Mouse (Mus musculus) left cerebral cortex, postnatal 14 days (tissue): Measurements from ENCODE around the gene Pdpk1. TPM values are rescaled to one million over a fixed set of nuclear protein-coding genes. Genes with fewer than 3 reads are reported as not detected.
"Not testable (repeated sequence)": the region's sequence is repeated elsewhere in the genome, so short reads cannot be mapped to it uniquely, and the experiment has no call there.

Experiments used
- DNase-seq, 2 experiments: peaks; one replicate each; pipeline ENCODE4 v3.0.0; 2021 to 2022; ENCODE audit warnings: low spot score in 2 of 2, mixed read lengths in 1 of 2
- intact Hi-C: fragments of 180-260 bp; cut with DNase I; formaldehyde crosslinking; loops from one replicate; pipeline ENCODE4 v1.15.1; 2025
- total RNA-seq, 2 experiments: library from RNA; stranded (reverse); gene quantifications; 2 replicates each; pipeline ENCODE4 v1.2.3; 2021

Gene Pdpk1
- total RNA-seq, 2 experiments from 2014 or later: 89.4 to 95.5 TPM

DNA sequence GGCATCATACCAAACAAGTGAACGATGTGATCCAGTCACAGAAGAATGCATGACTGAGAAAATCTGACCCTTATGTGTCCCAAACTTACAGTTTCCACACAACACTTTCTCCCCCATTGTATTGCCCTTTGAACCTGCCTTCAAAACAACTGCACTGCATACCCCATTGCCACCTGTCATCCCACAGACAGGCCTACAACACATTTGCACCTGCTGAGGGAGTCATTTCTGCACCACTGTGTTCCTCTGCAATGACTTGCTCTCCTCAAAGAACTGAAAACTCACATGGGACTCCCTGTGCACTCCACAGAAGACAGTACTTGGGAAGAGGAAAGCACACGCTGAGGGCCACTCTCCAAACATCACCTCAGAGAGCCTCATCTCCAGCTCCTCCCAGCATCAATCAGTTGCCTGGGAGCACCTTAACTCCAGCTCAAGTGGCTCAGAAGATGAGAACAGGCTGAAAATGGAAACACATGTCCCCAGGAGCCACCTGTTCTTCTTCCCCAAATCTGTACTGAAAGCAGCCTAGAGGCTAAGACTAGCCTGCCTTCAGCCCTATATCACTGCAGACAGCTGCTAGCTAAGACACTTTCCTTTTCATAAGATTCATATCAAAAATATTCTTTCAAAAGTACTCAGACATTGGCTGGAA, 13.4 kb downstream of the Pdpk1 start:
- no peak for DNase-seq
- intact Hi-C loops: no loop called here

DNA sequence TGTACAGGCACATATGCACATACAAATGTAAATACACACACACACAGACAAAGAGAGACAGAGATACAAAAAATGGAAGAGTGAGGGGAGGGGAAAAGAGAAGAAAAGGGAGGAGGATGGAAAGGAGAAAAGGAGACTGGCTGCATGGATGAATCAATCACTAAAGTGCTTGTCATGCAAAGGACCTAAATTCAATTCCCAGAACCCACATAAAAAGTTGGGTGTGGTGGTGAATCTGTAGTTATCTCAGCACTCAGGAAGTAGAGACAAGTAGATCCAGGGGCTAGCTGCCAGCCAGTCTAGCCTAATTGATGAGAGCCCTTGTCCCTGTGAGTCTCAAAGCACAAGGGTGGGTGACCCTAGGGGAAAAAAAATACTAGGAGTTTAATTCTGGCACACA, 16.7 kb downstream of the Pdpk1 start:
- intact Hi-C loops: no loop called here
- DNase-seq: no peak

DNA sequence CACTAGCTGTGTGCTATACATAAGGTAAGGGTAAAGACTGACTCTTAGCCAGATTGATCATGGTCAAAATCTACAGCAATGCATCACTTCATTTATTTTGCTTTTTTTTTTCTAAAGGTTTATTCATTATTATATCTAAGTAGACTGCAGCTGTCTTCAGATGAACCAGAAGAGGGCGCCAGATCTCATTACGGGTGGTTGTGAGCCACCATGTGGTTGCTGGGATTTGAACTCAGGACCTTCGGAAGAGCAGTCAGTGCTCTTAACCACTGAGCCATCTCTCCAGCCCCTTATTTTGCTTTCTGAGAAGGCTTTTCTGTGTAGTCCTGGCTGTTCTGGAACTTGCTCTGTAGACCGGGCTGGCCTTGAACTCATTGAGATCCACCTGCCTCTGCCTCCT, 17.8 kb downstream of the Pdpk1 start:
- intact Hi-C loops, DNase-seq: not testable (repeated sequence)

DNA sequence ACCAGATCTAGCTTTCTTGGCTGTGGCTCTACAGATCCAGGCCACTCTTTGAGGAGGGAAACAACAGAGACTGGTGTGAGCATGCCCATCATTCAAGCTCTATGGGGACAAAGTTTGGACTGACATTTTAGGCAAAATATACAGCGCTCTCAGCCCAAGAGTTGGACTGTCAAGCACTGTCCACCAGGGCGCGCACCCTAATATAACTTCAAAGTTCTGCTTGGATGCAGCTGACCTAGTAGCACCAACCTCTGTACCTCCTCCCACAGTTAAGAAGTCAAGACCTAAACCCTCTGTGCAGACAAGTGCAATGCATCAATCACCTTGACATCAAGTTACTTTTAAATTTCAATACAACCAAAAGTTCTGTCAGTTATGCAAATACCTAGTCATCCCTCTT, 19.2 kb downstream of the Pdpk1 start:
- intact Hi-C loops: no loop called here
- no peak for DNase-seq

DNA sequence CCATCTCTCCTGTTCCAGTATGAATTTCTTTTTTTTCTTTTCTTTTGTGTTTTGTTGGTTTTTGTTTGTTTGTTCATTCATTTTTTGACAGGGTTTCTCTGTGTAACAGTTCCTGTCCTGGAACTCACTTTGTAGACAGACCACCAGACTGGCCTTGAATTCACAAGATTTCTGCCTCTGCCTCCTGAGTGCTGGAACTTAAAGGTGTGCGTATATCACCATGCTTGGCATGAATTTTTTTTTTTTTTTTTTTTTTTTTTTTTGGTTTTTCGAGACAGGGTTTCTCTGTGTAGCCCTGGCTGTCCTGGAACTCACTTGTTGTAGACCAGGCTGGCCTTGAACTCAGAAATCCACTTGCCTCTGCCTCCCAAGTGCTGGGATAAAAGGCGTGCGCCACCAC, 21.5 kb downstream of the Pdpk1 start:
- intact Hi-C loops, DNase-seq: not testable (repeated sequence)

DNA sequence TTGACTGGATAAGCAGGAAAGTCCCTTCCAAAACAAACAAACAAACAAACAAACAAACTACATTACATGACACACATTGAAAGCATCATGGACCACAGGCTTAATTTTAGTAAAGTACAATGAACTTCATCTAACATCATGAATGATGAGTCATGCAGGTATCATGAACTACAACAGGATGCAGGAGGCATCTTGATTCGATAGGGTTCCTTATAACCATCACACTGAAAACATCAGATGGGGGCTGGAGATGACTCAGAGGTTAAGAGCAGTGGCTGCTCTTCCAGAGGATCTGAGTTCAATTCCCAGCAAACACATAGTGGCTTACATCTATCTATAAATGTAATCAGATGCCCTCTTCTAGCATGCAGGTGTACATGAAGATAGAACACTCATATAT, 23.1 kb downstream of the Pdpk1 start:
- intact Hi-C loops: no loop called here
- no peak for DNase-seq

DNA sequence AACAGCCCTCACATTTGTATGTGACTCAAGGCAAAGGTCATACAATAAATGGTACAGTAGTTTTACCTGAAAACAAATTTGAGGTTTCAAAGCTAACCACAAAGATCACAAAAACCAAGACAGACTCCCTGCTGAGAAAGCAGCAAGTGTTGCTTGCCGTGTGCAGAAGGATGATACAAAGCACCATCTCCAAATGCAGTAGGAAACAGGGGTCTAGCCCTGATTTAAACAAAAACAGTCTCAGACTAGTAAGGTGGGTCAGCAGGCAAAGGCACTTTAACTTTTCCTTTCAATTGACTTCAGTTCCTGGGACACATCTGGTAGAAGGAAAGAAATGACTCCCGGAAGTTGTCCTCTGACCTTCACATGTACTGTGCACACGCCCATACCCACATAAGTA, 23.9 kb downstream of the Pdpk1 start:
- intact Hi-C loops: no loop called here
- no peak for DNase-seq

DNA sequence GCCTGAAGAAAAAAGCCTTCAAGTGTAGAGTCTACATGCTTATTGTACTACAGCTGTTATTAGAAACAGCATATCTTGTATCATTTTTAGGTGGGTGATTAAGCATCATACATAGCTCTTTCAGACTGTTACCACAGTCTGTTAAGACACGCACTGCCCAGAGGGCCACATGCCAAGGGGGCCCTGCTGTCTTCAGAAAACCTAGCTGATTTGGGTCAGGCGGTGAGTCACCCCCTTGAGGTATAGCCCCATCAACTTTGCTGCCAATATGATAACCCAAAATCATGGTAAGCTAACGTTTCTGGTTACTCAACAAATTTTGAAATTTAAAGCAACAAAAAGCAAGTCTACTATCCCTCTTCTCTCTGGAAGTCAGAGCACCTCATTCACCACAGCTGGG, 31.3 kb downstream of the Pdpk1 start:
- intact Hi-C loops: no loop called here
- no peak for DNase-seq

DNA sequence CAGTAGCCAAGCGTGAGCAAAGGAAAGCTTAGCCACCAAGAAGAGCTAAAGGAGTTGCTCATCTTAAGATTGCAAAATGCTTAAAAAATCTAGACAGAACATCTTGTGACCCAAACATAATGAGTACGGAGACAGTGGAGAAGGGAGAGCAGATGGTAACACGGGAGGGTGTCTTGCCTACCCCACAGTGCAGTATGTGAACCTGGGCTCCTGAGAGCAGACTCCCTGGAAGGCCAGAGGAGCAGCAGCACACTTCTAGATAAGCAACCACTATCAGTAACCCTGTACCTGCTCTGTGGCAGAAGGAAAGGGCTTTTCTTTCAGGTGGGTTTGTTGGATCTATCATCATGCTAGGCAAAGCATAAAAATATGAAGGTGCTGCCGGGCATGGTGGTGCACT, 37.7 kb downstream of the Pdpk1 start:
- intact Hi-C loops: no loop called here
- DNase-seq: no peak

DNA sequence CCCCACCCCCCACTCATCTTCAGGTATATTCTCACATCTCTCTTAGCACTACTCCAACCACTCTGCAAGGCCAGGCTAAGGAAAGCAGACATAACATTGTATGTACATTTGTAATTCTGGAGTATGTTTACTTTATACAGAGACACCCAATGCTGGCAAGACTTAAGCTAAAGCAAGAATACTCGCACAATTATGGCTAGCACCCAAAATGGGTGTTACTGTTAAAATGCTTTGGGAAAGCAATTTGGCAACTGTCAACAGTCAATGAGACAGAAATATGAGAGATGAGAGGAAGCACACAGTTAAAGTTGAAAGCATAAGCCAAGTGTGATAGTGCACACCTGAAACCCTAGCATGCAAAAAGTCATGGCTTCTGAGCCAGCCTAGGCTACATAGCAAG, 39.5 kb downstream of the Pdpk1 start:
- intact Hi-C loops: no loop called here
- DNase-seq: no peak

DNA sequence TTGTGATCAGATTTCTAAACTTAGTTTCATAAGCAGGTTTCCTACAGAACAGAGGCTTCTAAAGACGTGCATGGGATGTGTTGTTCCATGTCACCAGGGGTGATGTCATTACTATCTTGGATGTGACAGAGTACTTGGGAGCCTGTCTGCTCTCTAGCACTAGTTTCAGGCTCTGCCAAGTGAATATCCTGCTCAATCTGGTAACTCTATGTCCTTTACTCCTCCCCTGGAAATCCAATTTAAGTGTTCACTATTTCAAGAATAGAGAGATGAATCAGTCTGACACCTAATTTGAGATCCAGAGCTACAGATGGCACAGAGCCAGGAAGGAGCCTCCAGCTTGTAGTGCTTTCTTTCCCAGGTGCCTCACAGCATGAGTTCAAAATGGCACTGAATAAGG, 41.8 kb downstream of the Pdpk1 start:
- peak; percentile 59 to 69 for DNase-seq

DNA sequence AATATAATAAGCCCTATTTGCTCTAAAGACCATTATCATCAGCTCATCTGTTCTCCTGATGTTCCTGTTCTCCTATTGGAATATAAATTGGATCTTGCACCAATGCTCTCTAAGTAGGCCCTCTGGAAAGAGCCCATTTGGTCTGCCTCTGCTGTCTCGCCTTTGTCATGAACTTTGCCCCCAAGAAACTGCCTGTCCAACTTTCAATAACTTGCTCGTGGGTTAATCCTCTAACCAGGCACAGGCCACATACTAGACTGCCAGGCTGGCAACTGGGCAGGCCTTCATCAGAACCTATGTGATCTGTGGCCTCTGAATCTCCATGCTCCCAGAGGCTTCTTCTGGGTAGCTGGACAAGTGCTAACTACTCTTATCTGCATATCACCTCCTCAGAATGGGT, 45.6 kb downstream of the Pdpk1 start:
- DNase-seq: no peak
- intact Hi-C loops: no loop called here

More for the DNA sequence above, 41.8 kb downstream of the Pdpk1 start:
- intact Hi-C loops: no loop called here

DNA sequence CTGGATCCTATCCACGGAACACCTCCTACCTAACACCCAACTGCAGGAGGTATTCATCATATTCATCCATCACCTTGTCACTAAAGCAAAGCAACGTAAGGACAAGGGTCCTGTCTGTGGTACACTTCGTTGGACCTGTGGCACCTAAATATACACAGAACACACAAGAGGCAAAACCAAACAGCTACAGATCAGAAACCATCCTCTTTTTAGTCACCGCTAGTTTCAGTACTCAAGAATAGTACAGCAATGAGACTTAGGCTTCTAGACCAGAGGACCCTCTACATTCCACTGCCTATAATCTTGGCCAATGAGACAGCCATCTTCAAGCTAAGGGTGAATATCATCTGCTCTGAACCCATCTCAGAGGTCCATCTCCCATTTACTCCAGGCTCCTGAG, 52.4 kb downstream of the Pdpk1 start:
- intact Hi-C loops: no loop called here
- no peak for DNase-seq

DNA sequence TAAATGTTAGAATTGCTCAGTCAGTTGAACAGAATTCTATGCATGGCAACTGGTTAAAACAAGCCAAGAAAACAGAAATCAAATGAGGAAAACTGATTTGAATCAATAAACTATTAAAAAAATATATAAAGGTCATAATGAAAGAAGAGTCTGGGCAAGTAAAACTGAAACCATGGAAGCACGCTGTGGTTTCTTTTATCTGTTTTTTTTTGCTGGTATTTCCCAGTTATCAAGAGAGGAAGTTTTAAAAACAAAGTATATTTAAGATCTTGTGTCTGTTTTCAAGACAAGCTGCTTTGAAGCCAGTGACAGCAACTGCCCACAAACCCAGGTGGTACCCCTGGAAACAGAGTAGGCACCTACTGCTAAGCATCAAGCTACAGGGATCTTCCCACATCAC, 60.1 kb downstream of the Pdpk1 start:
- DNase-seq: no peak
- intact Hi-C loops: no loop called here

DNA sequence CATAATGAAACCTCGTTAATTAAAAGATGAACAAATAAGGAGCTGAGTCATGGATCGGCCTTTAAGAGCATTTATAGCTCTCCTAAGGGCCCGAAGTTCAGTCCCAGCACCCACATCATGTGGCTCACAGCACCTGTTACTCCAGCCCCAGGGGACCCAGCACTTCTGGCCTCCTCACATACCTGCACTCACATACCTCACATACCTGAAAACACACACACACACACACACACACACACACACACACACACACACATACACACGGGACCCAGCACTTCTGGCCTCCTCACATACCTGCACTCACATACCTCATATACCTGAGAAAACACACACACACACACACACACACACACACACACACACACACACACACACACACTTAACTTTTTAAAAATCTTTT, 64.3 kb downstream of the Pdpk1 start:
- DNase-seq, intact Hi-C loops: not testable (repeated sequence)

DNA sequence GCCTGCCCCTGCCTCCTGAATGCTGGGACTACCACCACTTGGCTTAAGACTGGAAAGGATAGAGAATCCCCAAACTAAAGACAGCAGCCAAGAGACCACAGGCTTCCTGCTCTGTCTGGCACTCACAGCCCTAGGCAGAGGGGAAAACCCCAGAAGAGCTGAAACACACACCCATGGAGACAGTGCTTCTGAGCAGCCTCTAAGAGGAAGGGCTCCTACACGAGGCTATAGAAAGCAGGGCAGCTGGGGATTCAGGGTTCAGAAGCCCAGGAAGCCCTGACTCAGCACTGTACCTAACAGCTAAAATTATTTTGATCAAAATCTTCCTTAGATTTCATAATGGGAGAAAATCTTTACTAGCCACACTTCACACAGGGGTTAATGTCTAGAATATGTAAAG, 66.1 kb downstream of the Pdpk1 start:
- intact Hi-C loops: no loop called here
- no peak for DNase-seq

DNA sequence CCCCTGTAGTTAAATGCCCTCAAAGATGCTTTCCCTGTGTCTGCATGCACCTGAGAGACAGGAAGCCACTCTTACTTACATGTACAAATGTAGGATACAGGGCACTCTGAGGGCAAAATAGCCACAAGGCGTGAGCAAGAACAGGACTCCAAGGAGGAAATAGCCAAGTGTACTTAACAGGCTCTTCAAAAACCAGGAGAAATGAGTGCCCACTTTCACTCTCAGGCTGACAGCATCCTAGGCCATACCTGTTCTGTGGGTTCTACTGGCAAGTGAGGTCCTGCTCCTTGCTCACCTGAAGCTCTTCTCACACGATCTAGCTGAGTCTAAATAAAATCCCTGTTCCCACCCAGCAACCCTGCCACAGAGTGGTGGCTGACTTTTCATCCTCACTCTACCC, 73.6 kb downstream of the Pdpk1 start:
- DNase-seq: no peak
- intact Hi-C loops: no loop called here

DNA sequence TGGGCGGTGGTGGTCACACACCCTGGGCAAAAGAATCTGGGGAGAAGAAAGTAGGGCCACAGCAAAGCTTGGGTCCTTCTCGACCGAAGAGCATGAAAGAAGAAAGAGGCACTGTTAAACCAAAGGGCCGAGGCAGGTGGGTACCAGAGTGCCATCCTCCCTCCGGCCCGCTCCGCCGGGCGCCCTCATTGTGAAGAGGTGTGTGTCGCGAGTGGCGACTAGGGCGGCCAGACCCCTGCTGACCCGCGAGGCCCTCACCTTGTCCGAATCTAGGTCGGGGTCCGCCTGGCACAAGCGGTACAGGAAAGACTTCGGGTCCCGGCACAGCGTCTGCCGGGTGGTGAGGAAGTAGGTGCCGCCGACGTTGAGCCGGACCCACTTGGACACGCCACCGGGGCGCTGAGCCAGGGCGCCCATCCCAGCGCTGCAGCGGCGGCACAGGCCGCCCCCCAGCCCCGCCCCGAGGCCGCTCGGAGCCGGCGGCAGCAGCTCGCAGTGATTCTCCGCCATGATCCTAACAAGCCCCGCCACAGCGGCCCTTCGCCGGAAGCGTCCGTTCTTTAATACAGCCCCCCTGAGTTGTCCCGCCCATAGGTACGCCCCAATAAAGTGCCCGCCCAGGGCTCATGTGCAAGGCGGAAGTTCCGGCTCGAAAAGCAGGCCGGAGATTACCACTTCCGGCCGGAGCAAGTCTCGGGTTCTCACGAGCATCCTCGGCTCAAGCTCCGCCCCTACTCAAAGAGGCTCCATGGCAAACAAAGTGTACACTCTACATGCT, 77.6 kb downstream of the Pdpk1 start, which contains the start of gene Kctd5:
Gene Kctd5 (minus strand): TSS at position 567 of the 778 bp plus-strand sequence.
- intact Hi-C loops: loop anchor here (5.0 kb wide), 1 partner anchor 69 kb away; no protein-coding TSS in a partner anchor

DNA sequence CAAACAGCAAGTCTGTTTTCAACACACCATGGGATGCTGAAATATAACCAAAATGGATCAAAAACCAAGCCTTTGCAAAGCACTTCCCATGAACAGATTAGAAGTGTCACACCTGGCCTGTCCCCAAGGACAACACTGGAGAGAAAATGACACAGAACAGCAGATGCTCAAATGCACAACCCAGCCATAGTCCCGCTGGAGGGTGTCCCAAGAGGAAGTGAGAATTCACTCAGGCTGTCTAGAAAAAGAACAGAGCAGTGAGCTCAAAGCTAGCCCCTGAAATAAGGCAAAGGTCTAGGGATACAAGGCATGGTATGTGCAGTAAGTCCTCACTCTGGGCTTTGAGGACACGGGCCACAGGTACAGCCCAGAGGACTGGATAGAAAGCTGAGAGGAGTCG, 81.2 kb downstream of the Pdpk1 start:
- intact Hi-C loops: no loop called here

More for the DNA sequence above, 77.6 kb downstream of the Pdpk1 start, which contains the start of gene Kctd5:
- peak; percentile 96 to 97 for DNase-seq

DNA sequence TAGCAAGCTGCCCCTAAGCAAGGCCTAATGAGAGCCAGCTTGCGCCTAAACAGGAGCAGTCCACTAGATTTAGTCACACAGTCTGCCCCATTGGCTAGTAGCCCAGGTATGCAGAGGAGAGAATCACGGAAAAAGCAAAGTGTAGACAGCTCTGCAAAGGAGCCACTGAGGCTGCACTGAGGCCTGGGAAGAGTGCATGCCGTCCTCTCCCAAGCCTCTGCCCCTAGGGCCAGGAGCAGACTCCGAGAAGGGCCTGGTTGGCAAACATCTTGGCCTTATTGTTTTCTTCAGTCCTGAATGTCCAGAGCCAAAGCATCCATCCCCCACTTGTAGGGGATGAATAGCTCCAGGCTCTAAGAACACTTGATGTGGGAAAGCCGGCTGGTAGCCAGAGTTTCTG, 82.5 kb downstream of the Pdpk1 start:
- intact Hi-C loops: no loop called here
- DNase-seq: peak; percentile 36 to 74

More for the DNA sequence above, 81.2 kb downstream of the Pdpk1 start:
- no peak for DNase-seq
